Mouse (Mus musculus) cortical plate, adult 2 months (tissue): ENCODE data around the gene Gm40460.

Source experiments
- CTCF ChIP-seq: fragments of 200-500 bp; IDR thresholded peaks from 2 replicates; pipeline ENCODE4 v1.5.1; 2011; ENCODE audit warnings: mild to moderate bottlenecking, control low read depth, low read length; ENCODE audit not compliant: insufficient read depth; ENCODE audit errors: extremely low read depth
- POLR2A ChIP-seq: fragments of 200-500 bp; IDR thresholded peaks from 2 replicates; pipeline ENCODE4 v1.6.1; 2011; ENCODE audit warnings: mild to moderate bottlenecking, low read length, control low read depth; ENCODE audit not compliant: insufficient read depth; ENCODE audit errors: extremely low read depth

DNA sequence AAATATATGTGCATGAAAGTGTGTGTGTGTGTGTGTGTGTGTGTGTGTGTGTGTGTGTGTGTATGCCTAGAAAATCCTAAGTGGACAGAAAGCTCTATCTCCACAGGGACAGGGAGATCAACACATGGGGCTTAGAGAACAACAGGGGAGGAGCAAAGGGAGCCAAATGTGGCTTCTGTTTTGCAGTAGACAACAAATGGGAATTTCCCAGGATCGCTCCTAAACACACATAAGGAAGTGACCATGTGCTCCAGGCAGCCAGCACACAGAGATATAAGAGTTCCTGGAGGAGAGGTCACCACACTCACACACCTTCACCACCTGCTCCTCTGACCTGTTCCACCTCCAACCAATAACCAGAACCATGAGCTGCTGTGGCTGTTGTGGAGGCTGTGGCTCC lies 39.8 kb downstream of the Gm40460 start, which contains the start of gene Krtap5-3:
- TF ChIP-seq POLR2A (no peak), CTCF (no peak)
